Mouse (Mus musculus): Measurements from ENCODE around the gene Gm16181.

- TF ChIP-seq CTCF (conservative IDR thresholded peaks at IDR 0.05; ENCODE audit: insufficient read depth, insufficient read length, low read depth, low read length) (no peak), POLR2A (IDR thresholded peaks at IDR 0.05; ENCODE audit: low read depth, low read length) (no peak)
Observed at GRCm38 (mm10) chr17:35251981-35252380, 31.3 kb downstream of the Gm16181 start.

Data from kidney, adult 2 months (tissue).